Mouse (Mus musculus): ENCODE measurements around the gene Pop4. TPM values are rescaled to one million over a fixed set of nuclear protein-coding genes. Genes with fewer than 3 reads are reported as not detected.

Pop4 gene
- total RNA-seq (2012; rRNA removed) (26.7 and 33.5 TPM in 2 replicates), polyA plus RNA-seq (2012; ENCODE audit: insufficient read depth in 1 of 2, insufficient read length in 2 of 2, low read depth in 1 of 2, low replicate concordance in 2 of 2, missing spikeins in 1 of 2) (10 to 100 TPM in 1 of 2 experiments, not detected in 1; 50.0 TPM)

DNA sequence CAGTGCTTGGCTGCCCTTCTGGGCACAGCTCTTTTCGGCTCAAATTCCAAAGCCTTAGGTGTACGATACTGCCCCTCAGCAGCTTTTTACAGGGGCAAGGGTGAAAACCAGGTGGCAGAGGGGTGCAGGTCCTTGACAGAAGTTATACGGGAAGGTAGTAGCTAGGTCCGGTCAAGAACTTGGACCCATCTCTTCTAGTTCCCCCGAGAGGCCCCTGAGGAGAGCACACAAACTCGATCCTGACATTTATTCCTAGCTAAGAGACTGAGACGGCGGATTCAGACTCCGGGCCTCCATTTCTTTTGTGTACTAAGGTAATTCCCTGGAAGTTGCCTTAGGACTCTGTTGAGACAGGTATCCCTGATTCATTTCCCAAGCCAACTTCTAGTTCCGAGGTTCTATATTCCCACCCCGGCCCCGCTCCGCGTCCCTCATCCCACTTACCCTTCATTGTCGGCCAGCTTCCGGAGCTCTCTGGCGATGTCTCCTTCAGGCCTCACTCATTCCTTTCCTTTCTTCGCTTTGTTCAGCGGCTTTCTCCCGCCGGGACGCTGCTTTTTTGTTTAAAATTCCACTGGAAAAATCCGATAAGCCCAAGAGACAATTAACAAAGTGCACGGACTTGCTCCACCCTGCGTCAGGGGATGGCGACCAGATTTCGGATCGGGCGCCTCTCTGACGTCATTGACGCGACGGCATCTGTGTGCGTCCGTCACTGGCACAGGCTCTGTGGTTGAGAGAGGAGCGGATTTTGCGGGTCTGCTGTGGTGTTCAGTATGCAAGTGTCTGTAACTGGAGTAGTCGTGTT is at the start of gene Pop4:
TSS of gene Pop4 (minus strand) at position 721 of the 808 bp plus-strand sequence.
- H3K27ac ChIP-seq (ENCODE audit: control insufficient read depth, low read depth, low read length) = peak within 1 kb of the TSS; percentile 79
- TF ChIP-seq BHLHE40 (IDR thresholded peaks at IDR 0.05; ENCODE audit: borderline replicate concordance, low read depth, low read length) = no peak
- 0 out of 2 replicates have a peak, but pooled peaks have one; percentile 29 for TF ChIP-seq ZC3H11A (IDR thresholded peaks at IDR 0.05; ENCODE audit: low read depth, low read length)
- TF ChIP-seq TBP (IDR thresholded peaks at IDR 0.05; ENCODE audit: low read depth, low read length) = peak; percentile 75
- TF ChIP-seq ZMIZ1 (IDR thresholded peaks at IDR 0.05; ENCODE audit: low read depth, low read length) = no peak
- TF ChIP-seq JUND (IDR thresholded peaks at IDR 0.05; ENCODE audit: low read depth, low read length) = peak; percentile 68; the same call in 1 of the 2 replicates
- TF ChIP-seq CTCF (IDR thresholded peaks at IDR 0.05 in 2 of 3, conservative IDR thresholded peaks at IDR 0.05 in 1 of 3; ENCODE audit: control insufficient read depth in 1 of 3, insufficient read depth in 1 of 3, low read depth in 2 of 3, low read length in 3 of 3, poor library complexity in 1 of 3, severe bottlenecking in 1 of 3) = no peak
- peak; percentile 90 for TF ChIP-seq MXI1 (IDR thresholded peaks at IDR 0.05; ENCODE audit: low read depth, low read length)
- no peak for TF ChIP-seq SMC3 (IDR thresholded peaks at IDR 0.05; ENCODE audit: low read depth, low read length)
- TF ChIP-seq KAT2A (conservative IDR thresholded peaks at IDR 0.05; ENCODE audit: low read depth, low read length) = peak; percentile 68; the same call in 1 of the 2 replicates
- no peak for TF ChIP-seq ELF1 (IDR thresholded peaks at IDR 0.05; ENCODE audit: low read depth, low read length)
- TF ChIP-seq POLR2AphosphoS2 (IDR thresholded peaks at IDR 0.05; ENCODE audit: low read length) = peak; percentile 93
- peak; percentile 94 for TF ChIP-seq SIN3A (IDR thresholded peaks at IDR 0.05; ENCODE audit: low read length)
- TF ChIP-seq POLR2AphosphoS5 (IDR thresholded peaks at IDR 0.05; ENCODE audit: borderline replicate concordance, low read depth, low read length) = no peak
- TF ChIP-seq GABPA (IDR thresholded peaks at IDR 0.05; ENCODE audit: low read depth, low read length) = peak; percentile 55
- TF ChIP-seq ETS1 (IDR thresholded peaks at IDR 0.05; ENCODE audit: low read depth, low read length) = peak; percentile 41; the same call in 1 of the 2 replicates
- TF ChIP-seq TCF12 (IDR thresholded peaks at IDR 0.05; ENCODE audit: low read depth, low read length) = peak; percentile 64; the same call in 1 of the 2 replicates
- peak; percentile 77 to 95; a peak in 3 of 4 replicates for TF ChIP-seq POLR2A (IDR thresholded peaks at IDR 0.05; ENCODE audit: control insufficient read depth in 1 of 2, insufficient read depth in 1 of 2, low read depth in 1 of 2, low read length in 2 of 2, poor library complexity in 1 of 2)
- TF ChIP-seq HCFC1 (IDR thresholded peaks at IDR 0.05; ENCODE audit: low read depth, low read length) = peak; percentile 93
- 0 out of 2 replicates have a peak, but pooled peaks have one; percentile 32 for TF ChIP-seq CHD1 (IDR thresholded peaks at IDR 0.05; ENCODE audit: low read depth, low read length)
- TF ChIP-seq MEF2A (IDR thresholded peaks at IDR 0.05; ENCODE audit: extremely low read depth, insufficient replicate concordance, low read depth, low read length, poor library complexity, severe bottlenecking) = no peak
- peak; percentile 96 for TF ChIP-seq NELFE (IDR thresholded peaks at IDR 0.05; ENCODE audit: low read depth, low read length)
- peaks cover 0 to 4% of the 10 kb centered on the region in 2 experiments; a peak in 1 of 4 replicates for H3K36me3 ChIP-seq (ENCODE audit: control insufficient read depth in 1 of 2, insufficient read depth in 2 of 2, low read length in 2 of 2)
- peak within 1 kb of the TSS; percentile 97 for H3K9ac ChIP-seq (ENCODE audit: control insufficient read depth, low read depth, low read length, poor library complexity, severe bottlenecking)
- no peaks in the 10 kb centered on the region for H3K9me3 ChIP-seq (replicated peaks; ENCODE audit: insufficient read depth, low read length)
- peak; percentile 93 for DNase-seq (ENCODE audit: low read depth, low spot score)
- H3K27me3 ChIP-seq (ENCODE audit: control insufficient read depth in 1 of 2, insufficient read depth in 2 of 2, low read length in 2 of 2) = no peaks in the 10 kb centered on the region
- peak within 1 kb of the TSS; percentile 83 to 100 for H3K4me3 ChIP-seq (ENCODE audit: control insufficient read depth in 1 of 2, insufficient read depth in 1 of 2, low read depth in 2 of 2, low read length in 2 of 2)
- 0 out of 4 replicates have a peak, but pooled peaks cover 0 to 2% of the 10 kb centered on the region in 2 experiments for H3K4me1 ChIP-seq (ENCODE audit: control insufficient read depth in 1 of 2, insufficient read depth in 2 of 2, low read length in 2 of 2)
- peaks cover 13% of the 10 kb centered on the region for H3K79me2 ChIP-seq (ENCODE audit: control insufficient read depth, insufficient read depth, low read length, poor library complexity)
